Mouse (Mus musculus): ENCODE measurements around the gene Zfp64.
A peak's percentile ranks its signal among the peaks of the same experiment; 100 is the strongest.

Zfp64 gene

DNA sequence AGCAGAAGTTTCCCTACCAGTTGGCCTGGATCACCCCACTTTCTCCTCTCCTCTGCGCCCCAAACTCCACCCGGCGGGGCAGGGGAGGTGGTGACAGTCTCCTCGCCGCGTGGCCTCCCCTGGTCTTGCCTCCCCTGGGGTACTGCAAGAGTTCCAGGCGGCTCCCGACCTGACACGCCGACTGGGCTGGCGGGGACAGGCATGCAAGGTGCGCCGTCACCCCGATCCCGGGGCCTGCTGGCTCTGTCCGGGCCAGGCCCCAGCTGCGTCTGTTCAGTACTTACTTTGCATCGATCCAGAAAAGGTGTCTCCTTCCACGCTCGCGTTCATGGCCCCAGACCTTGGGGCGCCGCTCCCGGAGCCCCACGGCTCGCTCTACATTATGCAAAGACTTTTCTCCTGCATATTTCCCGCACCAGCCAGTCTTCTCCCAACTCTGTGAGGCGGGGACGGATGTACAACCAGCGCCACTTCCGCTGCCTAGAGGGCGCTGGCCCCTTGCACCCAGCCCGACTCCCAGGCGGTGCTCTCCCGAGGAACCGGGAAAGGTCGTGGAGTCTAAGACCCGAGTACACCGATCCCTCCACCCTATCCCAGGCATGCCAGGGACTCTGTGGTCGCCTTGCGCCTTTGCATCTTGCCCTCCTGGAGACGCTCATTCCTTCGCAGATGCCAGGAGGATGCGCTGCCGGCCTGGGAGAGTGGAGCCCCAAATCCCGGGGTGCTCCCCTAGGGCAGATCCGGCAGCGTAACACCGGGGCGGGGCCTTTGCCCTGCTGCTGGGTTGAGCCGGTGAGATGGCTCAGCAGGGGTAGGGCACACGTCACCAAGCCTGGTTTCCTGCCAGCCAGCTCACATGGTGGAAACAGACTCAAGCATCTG, at the start of gene Zfp64:
TSS of gene Zfp64 (minus strand) at position 753 of the 882 bp plus-strand sequence.
- peak; percentile 90 for DNase-seq (ENCODE audit: low spot score)

- DNase-seq (ENCODE audit: low spot score) = no peak
Measured at GRCm38 (mm10) chr2:168992642-168993420, 37.4 kb upstream of the Zfp64 start.

- no peak for DNase-seq (ENCODE audit: low spot score)
Measured at GRCm38 (mm10) chr2:168990957-168991356, 35.6 kb upstream of the Zfp64 start.

- DNase-seq (ENCODE audit: low spot score) = no peak
Measured at GRCm38 (mm10) chr2:168990061-168990753, 34.8 kb upstream of the Zfp64 start.

DNA sequence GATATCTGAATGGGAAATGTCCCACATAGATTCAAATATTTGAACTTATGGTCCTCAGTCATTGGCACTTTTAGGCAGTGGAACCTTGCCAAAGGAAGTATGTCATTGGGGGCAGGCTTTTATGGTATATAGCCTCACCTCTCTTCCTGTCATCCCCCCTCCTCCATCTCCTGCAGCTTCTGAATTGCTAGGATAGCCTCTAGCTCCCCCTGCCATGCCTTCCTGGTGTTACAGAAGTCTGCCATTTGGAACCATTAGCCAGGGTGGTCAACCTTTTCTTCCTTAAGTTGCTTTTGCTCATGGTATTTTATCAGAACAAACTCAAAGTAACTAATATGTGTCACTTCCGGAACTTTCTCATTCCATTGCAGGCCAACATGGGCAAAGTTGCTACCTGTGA, 32.7 kb upstream of the Zfp64 start:
- DNase-seq (ENCODE audit: low spot score) = no peak

DNA sequence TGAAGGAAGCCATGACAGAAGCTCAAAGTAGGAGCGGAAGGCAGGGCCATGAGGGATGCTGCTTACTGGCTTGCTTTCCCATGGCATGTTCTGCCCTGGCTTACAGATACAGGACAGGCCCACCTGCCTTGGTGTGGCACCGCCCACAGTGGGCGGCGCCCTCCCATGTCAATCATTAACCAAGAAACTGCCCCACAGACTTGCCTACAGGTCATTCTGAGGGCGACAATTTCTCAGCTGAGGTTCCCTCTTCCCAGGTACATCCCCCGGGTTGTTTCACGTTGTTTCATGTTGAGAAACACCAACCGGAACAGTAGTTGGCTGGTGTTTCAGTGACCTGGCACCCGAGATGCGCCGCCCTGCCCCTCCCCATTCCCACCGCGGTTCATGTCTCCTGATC, 32.0 kb upstream of the Zfp64 start:
- peak; percentile 65 for DNase-seq (ENCODE audit: low spot score)

- DNase-seq (ENCODE audit: low spot score) = no peak
Measured at GRCm38 (mm10) chr2:168981951-168982350, 26.6 kb upstream of the Zfp64 start.

DNA sequence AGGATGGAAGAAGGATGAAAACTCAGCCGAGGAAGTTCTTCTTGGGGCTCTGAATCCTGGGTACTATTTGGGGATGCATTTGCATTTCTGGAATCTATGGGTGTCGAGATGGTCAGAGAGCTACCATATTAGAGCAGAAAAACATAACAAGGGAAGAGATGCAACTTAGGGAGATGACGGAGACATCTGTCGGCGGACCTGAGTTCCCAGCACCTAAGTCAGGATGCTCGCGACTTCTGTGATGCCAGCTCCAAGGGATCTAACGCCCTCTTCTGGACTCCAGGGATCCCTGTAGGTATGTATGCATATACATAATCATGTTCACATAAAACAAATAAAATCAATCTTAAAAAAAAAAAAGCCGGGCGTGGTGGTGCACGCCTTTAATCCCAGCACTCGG, 26.1 kb upstream of the Zfp64 start:
- no peak for DNase-seq (ENCODE audit: low spot score)

GRCm38 (mm10) chr2:168980859-168981258, 25.5 kb upstream of the Zfp64 start:
- peak; percentile 90 for DNase-seq (ENCODE audit: low spot score)

DNA sequence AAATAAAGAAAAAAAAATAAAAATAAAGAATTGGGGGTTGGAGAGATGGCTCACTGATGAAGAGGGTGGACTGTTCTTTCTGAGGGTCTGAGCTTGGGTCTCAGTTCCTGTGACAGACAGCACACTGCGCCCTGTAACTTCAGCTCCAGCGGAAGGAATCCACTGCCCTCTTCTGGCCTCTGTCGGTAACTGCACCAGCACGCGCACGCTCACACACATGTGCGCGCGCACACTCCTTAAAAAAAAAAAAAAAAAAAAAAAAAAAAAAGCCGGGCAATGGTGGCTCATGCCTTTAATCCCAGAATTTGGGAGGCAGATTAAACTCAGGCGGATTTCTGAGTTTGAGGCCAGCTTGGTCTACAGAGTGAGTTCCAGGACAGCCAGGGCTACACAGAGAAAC, 24.4 kb upstream of the Zfp64 start:
- no peak for DNase-seq (ENCODE audit: low spot score)

DNA sequence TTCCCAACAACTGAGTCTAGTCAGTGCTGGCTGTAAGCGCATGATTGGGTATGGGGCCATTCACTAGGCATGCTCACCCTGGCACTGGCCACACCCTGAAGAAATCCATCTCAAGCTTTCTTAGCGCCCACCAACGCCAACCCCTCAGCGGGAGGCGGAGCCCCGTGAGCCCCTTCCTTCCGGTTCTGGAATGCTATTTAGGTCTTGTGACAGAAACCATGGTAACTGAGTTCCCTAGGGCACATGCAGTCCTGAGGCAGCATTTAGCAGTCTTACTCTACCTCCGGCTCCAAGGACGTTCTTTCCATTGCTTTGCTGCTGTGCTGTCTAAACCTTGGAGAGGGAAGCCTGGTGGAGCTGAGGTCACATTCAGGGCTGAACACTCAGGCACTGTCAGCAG, 22.6 kb upstream of the Zfp64 start:
- DNase-seq (ENCODE audit: low spot score) = peak; percentile 60

DNA sequence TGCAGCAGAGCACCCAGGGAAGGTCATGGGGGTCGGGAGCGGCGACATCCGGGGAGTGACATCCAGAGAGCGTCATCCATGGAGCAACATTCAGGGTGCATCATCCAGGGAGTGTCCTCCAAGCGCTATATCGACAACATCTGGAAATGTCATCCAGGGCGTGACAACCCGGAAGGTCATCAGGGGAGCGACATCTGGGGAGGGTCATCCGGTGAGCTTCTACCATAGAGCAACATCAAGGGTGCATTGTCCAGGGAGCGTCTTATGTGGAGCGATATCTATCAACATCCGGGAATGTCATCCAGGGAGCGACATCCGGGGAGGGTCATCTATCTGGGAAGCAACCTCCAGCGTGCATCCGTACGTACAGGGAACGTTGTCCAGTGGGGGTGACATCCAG, 14.7 kb upstream of the Zfp64 start:
- DNase-seq (ENCODE audit: low spot score) = peak; percentile 69

- no peak for DNase-seq (ENCODE audit: low spot score)
Measured at GRCm38 (mm10) chr2:168968136-168968925, 12.9 kb upstream of the Zfp64 start.

DNA sequence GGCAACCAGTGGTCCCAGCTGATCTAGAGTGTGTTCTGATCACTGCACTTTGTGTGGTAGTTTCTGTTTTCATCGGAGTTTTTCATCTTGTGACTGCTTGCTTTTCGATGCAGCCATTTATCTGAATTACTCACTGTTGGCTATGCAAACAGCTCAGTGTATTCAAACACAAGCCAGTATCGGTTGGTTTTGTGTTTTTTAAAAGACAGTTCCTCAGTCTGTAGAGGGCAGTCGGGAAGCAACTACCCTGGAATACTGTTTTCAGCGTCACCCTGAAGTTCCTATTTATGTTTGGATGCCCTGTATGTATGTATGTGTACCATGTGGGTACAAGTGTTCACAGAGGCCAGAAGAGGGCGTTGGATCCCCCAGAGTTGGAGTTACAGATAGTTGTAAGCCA, 11.1 kb upstream of the Zfp64 start:
- no peak for DNase-seq (ENCODE audit: low spot score)

DNA sequence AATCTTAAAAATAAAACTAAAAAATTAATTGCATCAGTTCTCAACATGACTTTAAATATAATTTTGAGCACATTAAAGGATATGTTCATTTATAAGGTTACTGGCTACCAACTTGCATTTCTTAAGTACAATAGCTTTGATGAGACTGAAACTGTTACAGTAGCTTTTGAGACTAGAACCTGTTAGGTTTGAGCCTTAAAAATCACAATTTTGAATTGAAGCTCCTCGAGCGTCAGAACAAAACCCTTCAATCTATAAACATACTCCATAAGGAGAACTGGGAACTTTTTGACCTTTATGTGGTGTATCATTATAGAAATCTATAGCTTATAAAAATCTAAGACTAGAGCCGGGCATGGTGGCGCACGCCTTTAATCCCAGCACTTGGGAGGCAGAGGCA, 9.5 kb upstream of the Zfp64 start:
- no peak for DNase-seq (ENCODE audit: low spot score)

DNA sequence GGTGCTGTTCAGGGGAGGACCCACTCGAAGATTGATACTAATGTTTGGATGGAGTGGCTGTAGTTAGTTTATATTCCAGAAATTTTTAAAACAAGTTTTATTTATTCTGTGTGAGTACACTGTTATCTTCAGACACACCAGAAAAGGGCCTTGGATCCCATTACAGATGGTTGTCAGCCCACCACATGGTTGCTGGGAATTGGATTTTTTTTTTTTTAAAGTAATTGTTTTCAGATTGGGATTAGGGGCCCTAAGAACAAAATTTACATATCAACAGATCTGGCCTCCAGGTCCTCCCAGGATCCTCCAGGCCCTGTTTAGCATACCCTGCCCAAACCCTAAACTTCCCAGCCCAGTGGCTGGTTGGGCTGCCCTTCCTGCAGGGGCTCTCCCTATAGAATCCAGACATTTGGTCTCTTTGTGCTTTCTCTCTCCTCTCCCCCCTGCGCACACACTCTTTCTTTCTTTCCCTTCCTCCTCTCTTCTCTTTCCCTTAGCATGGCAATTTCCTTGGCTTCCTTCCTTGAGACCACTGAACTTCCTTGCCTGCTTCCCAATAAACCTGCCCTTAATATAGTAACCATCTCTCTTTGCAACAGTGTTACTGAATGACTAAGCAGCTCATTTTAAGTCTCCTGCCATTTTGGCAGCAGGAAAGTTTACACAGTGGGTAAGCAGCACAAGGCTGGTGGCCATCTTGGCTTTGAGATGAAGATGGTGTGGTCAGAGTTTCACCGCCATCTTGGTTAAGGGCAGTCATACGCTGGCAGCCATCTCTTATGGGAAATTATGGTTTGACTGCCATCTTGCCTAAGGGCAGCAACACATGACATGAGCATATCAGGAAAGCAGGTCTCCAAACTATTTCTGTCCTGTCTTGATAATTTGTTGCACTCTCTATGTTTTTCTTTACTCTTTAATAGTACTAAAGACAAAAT, 6.6 kb upstream of the Zfp64 start:
- no peak for DNase-seq (ENCODE audit: low spot score)

DNA sequence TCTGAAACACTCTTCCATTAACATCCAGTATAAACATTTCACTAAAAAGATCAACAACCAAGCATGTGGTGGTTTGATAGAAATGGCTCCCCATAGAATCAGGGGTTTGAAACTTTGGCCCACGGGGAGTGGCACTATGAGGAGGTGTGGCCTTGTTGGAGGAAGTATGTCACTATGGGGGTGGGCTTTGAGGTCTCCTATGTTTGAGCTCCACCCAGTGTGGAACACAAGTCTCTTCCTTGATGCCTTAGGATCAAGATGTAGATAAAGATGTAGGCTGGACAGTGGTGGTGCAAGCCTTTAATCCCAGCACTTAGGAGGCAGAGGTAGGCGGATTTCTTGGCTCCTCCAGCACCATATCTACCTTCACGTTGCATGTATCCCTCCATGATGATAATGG, 5.4 kb upstream of the Zfp64 start:
- DNase-seq (ENCODE audit: low spot score) = no peak

DNA sequence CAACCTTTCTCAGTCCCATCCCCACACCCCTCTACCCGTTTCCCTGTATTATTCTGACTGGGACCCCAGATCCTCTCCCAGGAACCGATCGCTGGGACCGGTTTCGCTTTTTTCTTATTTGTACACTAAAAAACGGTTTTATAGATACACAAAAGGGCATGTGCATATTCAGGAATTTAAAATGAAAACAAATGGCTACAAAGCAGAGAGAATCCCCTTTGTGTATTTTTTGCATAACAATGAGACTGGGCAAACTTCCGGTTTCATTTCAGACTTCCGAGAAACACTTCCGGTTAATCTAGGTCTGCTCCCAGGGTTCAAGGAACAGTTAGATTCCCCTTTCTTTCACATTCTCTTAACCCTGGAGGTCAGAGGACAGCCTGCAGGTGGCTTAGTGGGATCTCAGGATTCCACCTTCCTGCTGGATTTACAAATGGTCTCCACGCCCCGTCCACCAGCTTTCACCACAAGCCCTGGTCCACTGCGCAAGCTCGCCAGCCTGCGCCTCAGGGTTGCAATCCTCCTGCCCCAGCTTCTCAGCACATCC, 4.0 kb upstream of the Zfp64 start:
- peak; percentile 33 for DNase-seq (ENCODE audit: low spot score)

DNA sequence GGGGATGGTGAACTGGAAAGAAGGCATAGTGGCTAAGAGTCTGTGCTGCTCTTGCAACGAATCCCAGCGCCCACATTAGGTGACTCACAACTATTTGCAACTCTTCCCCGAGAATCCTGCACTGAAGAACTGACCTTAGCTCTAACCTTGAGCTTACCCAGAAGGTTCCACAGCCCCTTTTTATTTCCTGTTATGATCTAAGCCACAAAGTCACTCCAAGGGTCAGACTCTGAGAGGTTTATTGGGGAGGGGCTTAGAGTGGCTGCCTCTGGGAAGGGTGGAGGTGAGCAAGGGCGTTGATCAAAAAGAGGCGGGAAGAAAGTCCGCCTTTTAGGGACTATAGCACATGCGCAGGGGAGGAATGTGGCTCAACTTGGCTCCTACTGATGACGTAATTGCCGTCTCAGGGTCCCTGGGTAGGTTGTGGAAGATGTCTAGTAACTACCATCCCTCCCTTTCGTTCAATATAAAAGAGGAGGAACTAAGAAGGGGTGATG, 511 bp upstream of the Zfp64 start:
- DNase-seq (ENCODE audit: low spot score) = peak; percentile 73

DNA sequence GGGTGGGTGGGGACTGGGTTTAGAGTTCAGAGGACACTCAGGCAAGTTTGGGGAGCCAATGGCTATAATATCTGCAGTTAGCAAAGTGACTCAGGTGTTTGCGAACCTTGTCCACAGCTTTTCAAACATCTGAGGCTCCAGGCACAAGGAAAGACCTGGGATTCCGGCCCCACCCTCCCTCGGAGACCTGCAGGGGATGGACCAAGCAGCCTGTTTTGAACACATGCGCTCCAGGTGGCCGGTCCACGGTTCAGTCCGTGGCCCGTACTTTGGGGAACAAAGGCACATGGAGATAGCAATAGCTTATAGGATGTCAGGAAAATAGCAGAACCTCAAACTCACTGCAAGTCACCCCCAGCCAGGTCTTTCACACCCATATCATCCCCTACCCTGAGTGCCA, 1.0 kb downstream of the Zfp64 start:
- peak; percentile 21 for DNase-seq (ENCODE audit: low spot score)

Measured in yolk sac, embryonic 10.5 days (tissue).